Mouse (Mus musculus) spleen, adult 12 weeks (tissue): ENCODE results near the gene Clip3.

Experiments
- DNase-seq: peaks from one replicate; pipeline ENCODE4 v3.0.0; 2022; ENCODE audit warnings: low spot score

Gene Clip3

DNA sequence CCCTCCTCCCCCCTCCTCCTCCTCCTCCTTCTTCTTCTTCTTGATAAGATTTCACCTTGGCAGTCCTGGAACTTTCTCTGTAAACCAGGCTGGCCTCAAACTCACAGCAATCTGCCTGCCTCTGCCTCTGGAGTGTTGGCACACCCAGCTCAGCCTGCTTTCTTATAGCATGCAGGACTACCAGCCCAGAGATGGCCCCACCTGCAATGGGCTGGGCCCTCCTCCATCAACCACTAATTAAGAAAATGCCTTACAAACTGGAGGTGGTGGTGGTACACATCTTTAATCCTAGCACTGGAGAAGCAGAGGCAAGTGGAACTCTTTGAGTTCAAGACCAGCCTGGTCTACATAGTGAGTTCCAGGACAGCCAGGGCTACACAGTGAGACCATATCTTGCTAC lies 34.9 kb downstream of the Clip3 start:
- no peak for DNase-seq

- no peak for DNase-seq
Measured at GRCm38 (mm10) chr7:30327140-30327539, 35.6 kb downstream of the Clip3 start.

GRCm38 (mm10) chr7:30328379-30328778 lies 36.9 kb downstream of the Clip3 start:
- DNase-seq = no peak

DNA sequence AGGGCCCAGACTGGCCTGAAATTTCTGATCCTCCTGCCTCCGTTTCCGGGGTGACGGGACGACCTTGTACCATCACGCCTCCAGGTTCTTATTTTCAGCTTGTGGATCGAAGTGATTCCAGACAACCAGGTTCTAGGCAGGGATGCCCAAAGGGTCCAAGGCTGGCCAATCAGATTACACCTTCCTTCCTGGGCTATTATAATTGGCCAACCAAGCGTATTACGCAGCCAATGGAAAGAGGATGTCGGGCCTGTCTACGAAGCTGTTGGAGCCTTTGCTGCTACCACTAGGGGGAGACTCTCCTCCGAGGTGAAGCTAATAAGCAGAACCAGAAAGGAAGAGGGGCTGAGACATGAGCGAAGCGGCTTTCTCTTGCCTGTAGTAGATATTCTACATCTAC lies 40.4 kb downstream of the Clip3 start:
- peak; percentile 46 for DNase-seq

DNA sequence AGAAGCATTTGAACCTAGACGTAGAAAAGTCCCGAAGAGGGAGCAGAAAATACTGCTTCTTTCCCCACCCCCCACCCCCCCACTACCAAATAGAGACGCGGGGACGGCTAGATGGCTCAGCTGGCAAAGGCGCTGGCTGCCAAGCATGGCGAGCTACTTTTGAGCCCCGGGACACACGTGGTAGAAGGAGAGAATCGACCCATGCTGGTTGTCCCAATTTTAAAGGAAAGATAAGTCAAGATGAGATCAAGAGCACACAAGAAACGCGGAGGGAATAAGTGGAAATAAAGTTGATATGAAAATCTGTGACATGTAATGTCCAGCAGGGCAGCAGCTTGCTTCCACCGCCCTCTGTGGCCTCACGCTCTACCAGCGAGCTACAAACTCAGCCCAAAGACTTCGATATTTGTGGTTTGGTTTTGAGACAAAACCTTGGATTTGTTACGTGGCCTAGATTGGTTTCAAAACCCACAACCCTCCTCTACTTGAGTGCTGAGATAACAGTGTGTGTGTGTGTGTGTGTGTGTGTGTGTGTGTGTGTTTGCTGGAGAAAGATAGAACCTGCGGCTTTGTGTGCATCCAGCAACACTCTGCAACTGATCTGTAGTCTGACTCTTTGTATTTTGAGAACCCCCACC lies 41.2 kb downstream of the Clip3 start:
- DNase-seq = no peak

GRCm38 (mm10) chr7:30333436-30333835 lies 41.9 kb downstream of the Clip3 start:
- DNase-seq = no peak

DNA sequence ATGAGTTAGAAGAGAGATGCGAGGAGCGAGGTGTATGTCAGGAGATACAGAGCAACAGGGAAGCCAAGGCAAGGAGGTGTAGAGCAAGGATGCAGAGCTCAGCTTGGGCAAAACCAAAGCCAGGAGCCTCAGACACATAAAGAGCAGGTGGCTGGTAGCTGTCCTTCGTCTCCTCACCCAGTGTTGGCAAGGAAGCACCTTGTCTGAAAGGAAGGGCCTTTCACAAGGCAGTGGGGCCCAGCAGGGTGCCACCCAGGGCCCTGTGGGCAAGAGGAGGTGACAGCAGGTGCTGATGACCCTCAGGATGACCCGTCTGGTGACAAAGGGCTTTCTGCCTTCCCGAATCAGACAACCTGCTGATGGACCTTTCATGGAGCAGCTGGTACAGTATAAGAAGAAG lies 43.0 kb downstream of the Clip3 start:
- DNase-seq = no peak

- DNase-seq = no peak
Measured at GRCm38 (mm10) chr7:30335688-30336087, 44.2 kb downstream of the Clip3 start.

- DNase-seq = peak; percentile 35
Measured at GRCm38 (mm10) chr7:30336384-30336783, 44.9 kb downstream of the Clip3 start.

DNA sequence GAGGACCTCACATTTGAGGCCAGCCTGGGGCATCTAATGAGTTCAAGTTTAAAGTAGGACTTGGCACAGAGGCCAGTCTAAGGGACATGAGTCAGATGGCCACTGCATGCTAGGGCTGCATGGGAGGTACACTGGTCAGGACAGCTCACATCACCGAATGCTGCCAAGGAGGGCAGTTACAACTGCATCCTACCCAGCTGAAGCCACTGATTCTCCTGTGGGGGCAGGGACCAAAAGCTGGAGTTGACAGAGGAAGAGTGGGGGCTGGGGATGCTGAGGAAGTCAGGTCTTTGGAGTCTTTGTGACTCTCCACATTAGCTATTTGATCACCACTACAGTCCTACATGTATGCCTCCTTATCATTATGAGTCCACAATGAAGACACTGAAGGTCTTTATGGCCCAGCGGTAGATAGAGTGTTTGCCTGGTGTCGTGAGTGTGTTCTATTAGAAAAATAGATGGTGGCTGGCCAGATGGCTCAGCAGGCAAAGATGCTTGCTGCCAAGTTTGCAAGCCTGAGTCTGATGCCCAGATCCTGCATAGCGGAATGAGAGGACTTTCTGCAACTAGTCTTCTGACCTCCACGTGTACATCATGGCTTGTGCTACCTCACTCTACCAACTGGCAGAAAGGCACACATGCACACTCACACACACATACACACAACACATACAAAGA lies 48.0 kb downstream of the Clip3 start:
- no peak for DNase-seq

GRCm38 (mm10) chr7:30346635-30347379 lies 55.3 kb downstream of the Clip3 start:
- peak; percentile 27 for DNase-seq

GRCm38 (mm10) chr7:30347828-30348227 lies 56.3 kb downstream of the Clip3 start:
- DNase-seq = peak; percentile 34

DNA sequence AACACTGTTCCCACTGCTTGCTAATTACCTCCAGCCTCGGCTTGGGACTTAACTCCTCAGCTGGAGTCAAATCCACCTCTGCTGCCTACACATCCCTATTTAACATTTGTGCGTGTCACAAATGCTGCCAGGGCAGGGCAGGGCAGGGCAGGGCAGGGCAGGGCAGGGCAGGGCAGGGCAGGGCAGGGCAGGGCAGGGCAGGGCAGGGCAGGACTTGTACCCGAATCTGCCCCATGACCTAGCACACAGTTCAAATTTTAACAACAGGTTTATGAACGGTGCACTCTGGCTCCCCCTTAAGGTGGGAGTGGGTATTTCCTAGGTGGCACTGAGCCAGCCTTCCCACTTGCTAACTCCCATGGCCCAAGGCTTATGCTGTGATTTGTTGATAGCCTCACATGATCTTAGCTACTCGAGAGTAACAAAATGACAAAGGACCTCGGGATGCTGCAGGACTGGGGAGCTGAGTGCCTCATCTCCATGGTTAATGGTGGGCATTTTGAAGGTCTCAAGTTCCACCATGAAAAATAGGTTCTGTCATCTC lies 61.8 kb downstream of the Clip3 start:
- DNase-seq = peak; percentile 23

DNA sequence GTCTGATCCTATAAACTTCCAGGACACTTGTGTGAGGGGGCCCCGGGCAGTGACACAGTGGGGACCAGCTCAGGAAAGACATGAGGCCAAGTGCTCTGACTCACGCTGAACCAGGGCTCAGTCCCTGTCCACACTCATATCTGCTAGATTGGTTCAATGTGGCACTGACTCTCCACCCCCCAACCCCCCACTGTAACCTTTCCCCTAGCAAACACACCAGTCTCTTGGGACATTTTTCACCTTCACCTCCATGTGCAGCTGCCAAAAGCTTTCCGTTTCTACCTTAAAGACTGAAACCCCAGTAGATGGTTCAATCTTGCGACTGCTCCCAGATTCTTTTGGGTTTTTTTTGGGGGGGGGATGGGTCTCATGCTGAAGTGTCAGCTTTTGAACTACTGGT lies 62.5 kb downstream of the Clip3 start:
- DNase-seq = no peak
